Mouse (Mus musculus): ENCODE results near the gene Rom1. TPM values are rescaled to one million over a fixed set of nuclear protein-coding genes. Genes with fewer than 3 reads are reported as not detected.

The Rom1 gene
- polyA plus RNA-seq, 1 experiment, result 10.4 TPM

DNA sequence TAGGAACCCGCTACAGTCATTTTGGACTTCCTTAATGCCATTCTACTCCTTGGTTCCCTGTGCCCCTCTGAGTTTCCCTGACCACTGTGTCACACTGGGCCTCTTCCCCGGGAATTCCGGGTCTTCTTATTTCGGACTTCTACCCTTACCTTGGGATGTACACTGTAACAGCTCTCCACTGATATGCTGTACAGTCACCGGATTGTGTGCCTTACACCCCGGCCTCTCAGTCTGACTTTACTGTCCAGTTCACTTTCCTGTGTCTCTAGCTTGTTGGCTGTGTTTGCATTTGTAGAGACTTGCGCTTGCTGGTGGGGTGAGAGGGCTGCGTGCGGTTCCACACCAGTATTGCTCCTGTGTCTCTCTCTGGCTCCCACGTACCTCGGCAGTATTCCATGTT lies 961 bp upstream of the Rom1 start:
- no peaks in the 10 kb centered on the region for H3K27me3 ChIP-seq (ENCODE audit: control insufficient read depth, insufficient read depth, insufficient read length)
- H3K4me3 ChIP-seq (ENCODE audit: insufficient read depth, poor library complexity, severe bottlenecking), result peak overlapping the region; percentile 59
- H3K79me2 ChIP-seq (ENCODE audit: control insufficient read depth, insufficient read depth), result peaks cover 17% of the 10 kb centered on the region
- peak overlapping the region; percentile 73 for H3ac ChIP-seq (ENCODE audit: control insufficient read depth, insufficient read length, low read depth)
- H3K79me3 ChIP-seq (ENCODE audit: low read depth), result peaks cover 10% of the 10 kb centered on the region
- H3K36me3 ChIP-seq (ENCODE audit: control insufficient read depth, insufficient read depth), result peaks cover 19% of the 10 kb centered on the region
- TF ChIP-seq CTCF (IDR thresholded peaks at IDR 0.05; ENCODE audit: control insufficient read depth, insufficient read depth, insufficient read length), result no peak
- TF ChIP-seq CEBPB (IDR thresholded peaks at IDR 0.05; ENCODE audit: low read depth), result no peak
- no peak for TF ChIP-seq MYOD1 (IDR thresholded peaks at IDR 0.05; ENCODE audit: control insufficient read depth, insufficient read length, low read depth)
- no peak for TF ChIP-seq FOSL1 (IDR thresholded peaks at IDR 0.05; ENCODE audit: insufficient read depth, low read length, poor library complexity, severe bottlenecking)
- no peak for TF ChIP-seq MAX (IDR thresholded peaks at IDR 0.05)
- TF ChIP-seq MYOG (IDR thresholded peaks at IDR 0.05; ENCODE audit: control insufficient read depth, extremely low read depth, insufficient read length), result no peak
- no peak for TF ChIP-seq USF1 (IDR thresholded peaks at IDR 0.05; ENCODE audit: low read depth)

- Histone ChIP-seq H3K27me3 (ENCODE audit: control insufficient read depth, insufficient read depth, insufficient read length) (no peaks in the 10 kb centered on the region), H3ac (ENCODE audit: control insufficient read depth, insufficient read length, low read depth) (peak overlapping the region; percentile 51), H3K79me2 (ENCODE audit: control insufficient read depth, insufficient read depth) (peaks cover 26% of the 10 kb centered on the region), H3K36me3 (ENCODE audit: control insufficient read depth, insufficient read depth) (peaks cover 16% of the 10 kb centered on the region), H3K79me3 (ENCODE audit: low read depth) (peaks cover 12% of the 10 kb centered on the region), H3K4me3 (ENCODE audit: insufficient read depth, poor library complexity, severe bottlenecking) (peak overlapping the region; percentile 59)
- no peak for TF ChIP-seq MYOG (IDR thresholded peaks at IDR 0.05; ENCODE audit: control insufficient read depth, extremely low read depth, insufficient read length)
- no peak for TF ChIP-seq CEBPB (IDR thresholded peaks at IDR 0.05; ENCODE audit: low read depth)
- no peak for TF ChIP-seq USF1 (IDR thresholded peaks at IDR 0.05; ENCODE audit: low read depth)
- TF ChIP-seq MYOD1 (IDR thresholded peaks at IDR 0.05; ENCODE audit: control insufficient read depth, insufficient read length, low read depth), result no peak
- no peak for TF ChIP-seq MAX (IDR thresholded peaks at IDR 0.05)
- no peak for TF ChIP-seq FOSL1 (IDR thresholded peaks at IDR 0.05; ENCODE audit: insufficient read depth, low read length, poor library complexity, severe bottlenecking)
- TF ChIP-seq CTCF (IDR thresholded peaks at IDR 0.05; ENCODE audit: control insufficient read depth, insufficient read depth, insufficient read length), result no peak
Measured at GRCm38 (mm10) chr19:8928689-8929223, 400 bp downstream of the Rom1 start.

DNA sequence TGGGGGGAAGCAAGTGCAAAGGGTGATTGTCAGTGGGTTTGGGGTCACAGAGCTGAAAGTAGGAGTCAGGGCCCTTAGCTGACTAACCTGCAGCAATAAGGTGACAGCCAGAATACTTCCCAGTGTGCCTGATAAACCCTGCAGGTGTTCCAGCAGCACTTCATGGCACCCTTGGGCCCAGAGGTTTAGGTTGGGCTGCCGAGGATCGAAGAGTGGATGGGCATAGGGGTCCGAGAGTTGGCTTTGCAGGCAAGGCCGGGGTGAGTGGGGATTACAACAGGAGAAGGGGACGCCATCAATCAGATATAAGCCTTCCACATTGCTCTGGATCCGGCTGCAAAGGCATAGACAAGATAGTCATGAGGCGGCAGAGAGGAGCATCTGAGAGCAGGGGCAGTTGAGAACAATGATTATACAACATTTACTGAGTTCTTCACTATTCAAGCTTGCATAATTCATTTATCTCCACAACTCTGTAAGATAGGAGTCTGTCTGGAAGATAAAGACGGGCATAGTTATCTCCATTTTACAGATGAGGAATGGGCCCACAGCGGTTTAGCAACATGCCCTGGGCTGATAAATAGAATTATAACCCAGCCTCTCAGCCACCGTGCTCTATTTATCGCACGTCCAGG lies 1.1 kb downstream of the Rom1 start:
- no peak for TF ChIP-seq CTCF (IDR thresholded peaks at IDR 0.05; ENCODE audit: control insufficient read depth, insufficient read depth, insufficient read length)
- no peak for TF ChIP-seq USF1 (IDR thresholded peaks at IDR 0.05; ENCODE audit: low read depth)
- TF ChIP-seq MYOG (IDR thresholded peaks at IDR 0.05; ENCODE audit: control insufficient read depth, extremely low read depth, insufficient read length), result no peak
- no peak for TF ChIP-seq FOSL1 (IDR thresholded peaks at IDR 0.05; ENCODE audit: insufficient read depth, low read length, poor library complexity, severe bottlenecking)
- no peak for TF ChIP-seq MYOD1 (IDR thresholded peaks at IDR 0.05; ENCODE audit: control insufficient read depth, insufficient read length, low read depth)
- no peak for TF ChIP-seq CEBPB (IDR thresholded peaks at IDR 0.05; ENCODE audit: low read depth)
- no peak for TF ChIP-seq MAX (IDR thresholded peaks at IDR 0.05)
- H3K36me3 ChIP-seq (ENCODE audit: control insufficient read depth, insufficient read depth), result peaks cover 23% of the 10 kb centered on the region
- no peaks in the 10 kb centered on the region for H3K27me3 ChIP-seq (ENCODE audit: control insufficient read depth, insufficient read depth, insufficient read length)

DNA sequence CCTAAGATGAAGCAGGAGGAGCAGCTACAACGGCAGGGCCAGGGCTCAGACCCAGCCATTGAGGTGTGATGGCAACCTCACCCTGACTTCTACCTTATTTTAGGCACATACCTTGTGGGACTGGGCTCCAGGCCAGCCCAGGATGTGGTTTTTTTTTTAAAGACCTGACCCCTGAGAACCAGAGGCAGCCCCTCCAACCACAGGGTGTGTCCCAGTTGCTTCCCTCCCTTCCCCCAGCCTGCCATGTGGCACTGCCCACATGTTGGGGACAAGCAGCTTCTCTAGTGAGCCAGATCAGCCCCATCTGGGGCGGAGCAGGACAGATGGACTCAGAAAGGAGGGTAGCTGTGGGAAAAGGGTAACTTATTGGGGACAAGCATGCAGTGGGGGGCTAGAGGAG lies 2.4 kb downstream of the Rom1 start:
- Histone ChIP-seq H3K27me3 (ENCODE audit: control insufficient read depth, insufficient read depth, insufficient read length) (no peaks in the 10 kb centered on the region), H3ac (ENCODE audit: control insufficient read depth, insufficient read length, low read depth) (no peak overlapping the region), H3K79me2 (ENCODE audit: control insufficient read depth, insufficient read depth) (peaks cover 46% of the 10 kb centered on the region), H3K79me3 (ENCODE audit: low read depth) (peaks cover 28% of the 10 kb centered on the region), H3K36me3 (ENCODE audit: control insufficient read depth, insufficient read depth) (peaks cover 36% of the 10 kb centered on the region), H3K4me3 (ENCODE audit: insufficient read depth, poor library complexity, severe bottlenecking) (no peak overlapping the region)
- TF ChIP-seq CTCF (IDR thresholded peaks at IDR 0.05; ENCODE audit: control insufficient read depth, insufficient read depth, insufficient read length), result no peak
- no peak for TF ChIP-seq MYOG (IDR thresholded peaks at IDR 0.05; ENCODE audit: control insufficient read depth, extremely low read depth, insufficient read length)

More for the DNA sequence above, 1.1 kb downstream of the Rom1 start:
- Histone ChIP-seq H3ac (ENCODE audit: control insufficient read depth, insufficient read length, low read depth) (no peak overlapping the region), H3K4me3 (ENCODE audit: insufficient read depth, poor library complexity, severe bottlenecking) (no peak overlapping the region), H3K79me2 (ENCODE audit: control insufficient read depth, insufficient read depth) (peaks cover 33% of the 10 kb centered on the region), H3K79me3 (ENCODE audit: low read depth) (peaks cover 19% of the 10 kb centered on the region)

- H3K4me3 ChIP-seq (ENCODE audit: insufficient read depth, poor library complexity, severe bottlenecking), result no peak overlapping the region
- peaks cover 30% of the 10 kb centered on the region for H3K79me3 ChIP-seq (ENCODE audit: low read depth)
- TF ChIP-seq FOSL1 (IDR thresholded peaks at IDR 0.05; ENCODE audit: insufficient read depth, low read length, poor library complexity, severe bottlenecking) (no peak), MYOD1 (IDR thresholded peaks at IDR 0.05; ENCODE audit: control insufficient read depth, insufficient read length, low read depth) (no peak), CEBPB (IDR thresholded peaks at IDR 0.05; ENCODE audit: low read depth) (no peak), MYOG (IDR thresholded peaks at IDR 0.05; ENCODE audit: control insufficient read depth, extremely low read depth, insufficient read length) (no peak), MAX (IDR thresholded peaks at IDR 0.05) (no peak), USF1 (IDR thresholded peaks at IDR 0.05; ENCODE audit: low read depth) (no peak), CTCF (IDR thresholded peaks at IDR 0.05; ENCODE audit: control insufficient read depth, insufficient read depth, insufficient read length) (no peak)
- H3K27me3 ChIP-seq (ENCODE audit: control insufficient read depth, insufficient read depth, insufficient read length), result no peaks in the 10 kb centered on the region
- H3K36me3 ChIP-seq (ENCODE audit: control insufficient read depth, insufficient read depth), result peaks cover 28% of the 10 kb centered on the region
- peaks cover 42% of the 10 kb centered on the region for H3K79me2 ChIP-seq (ENCODE audit: control insufficient read depth, insufficient read depth)
- no peak overlapping the region for H3ac ChIP-seq (ENCODE audit: control insufficient read depth, insufficient read length, low read depth)
Measured at GRCm38 (mm10) chr19:8921741-8922140, 7.4 kb downstream of the Rom1 start.
